Mouse (Mus musculus) embryonic facial prominence, embryonic 13.5 days (tissue): ENCODE data around the gene Gm10375. TPM values are rescaled to one million over a fixed set of nuclear protein-coding genes. Genes with fewer than 3 reads are reported as not detected.
"Not testable (repeated sequence)": the region's sequence is repeated elsewhere in the genome, so short reads cannot be mapped to it uniquely, and the experiment has no call there.

Source experiments
- ATAC-seq: fragments of 200-750 bp; cut with Nextera tagmentation; 2 replicates; pipeline ENCODE4 v1.8.0; 2017; ENCODE audit warnings: low read depth; ENCODE audit not compliant: insufficient number of reproducible peaks, insufficient read depth, low FRiP score, low TSS enrichment
- H3K27ac ChIP-seq: fragments of 300-500 bp; sonication (generic); 2 replicates; pipeline ENCODE4 v1.5.1; 2015; ENCODE audit warnings: moderate library complexity, mild to moderate bottlenecking, inconsistent platforms
- H3K27me3 ChIP-seq: fragments of 300-500 bp; sonication (generic); 2 replicates; pipeline ENCODE4 v1.6.1; 2015; ENCODE audit warnings: mild to moderate bottlenecking, inconsistent platforms
- H3K36me3 ChIP-seq: fragments of 300-500 bp; sonication (generic); 2 replicates; pipeline ENCODE4 v1.6.1; 2015; ENCODE audit warnings: mild to moderate bottlenecking, inconsistent platforms
- H3K4me1 ChIP-seq: fragments of 300-500 bp; sonication (generic); 2 replicates; pipeline ENCODE4 v1.6.1; 2015; ENCODE audit warnings: inconsistent platforms
- H3K4me2 ChIP-seq: fragments of 300-500 bp; sonication (generic); 2 replicates; pipeline ENCODE4 v1.6.1; 2015; ENCODE audit warnings: moderate library complexity, mild to moderate bottlenecking, inconsistent platforms
- H3K4me3 ChIP-seq: fragments of 300-500 bp; sonication (generic); 2 replicates; pipeline ENCODE4 v1.5.1; 2015; ENCODE audit warnings: mild to moderate bottlenecking, inconsistent platforms
- H3K9ac ChIP-seq: fragments of 300-500 bp; sonication (generic); 2 replicates; pipeline ENCODE4 v1.6.1; 2015; ENCODE audit warnings: mild to moderate bottlenecking, inconsistent platforms
- H3K9me3 ChIP-seq: fragments of 300-500 bp; sonication (generic); 2 replicates; pipeline ENCODE4 v1.6.1; 2016; ENCODE audit warnings: inconsistent platforms
- WGBS: fragments of 180-500 bp; shearing (Covaris S2); methylation state at CpG from one replicate; pipeline ENCODE4 v1.1.7; 2015; ENCODE audit warnings: mixed read lengths; 5-methylcytosine and 5-hydroxymethylcytosine counted together
- polyA plus RNA-seq: library from polyadenylated mRNA; unstranded; fragments of >200 nt; fragmentation: Nextera tagmentation; extraction: Ambion mirVana; gene quantifications from 2 replicates; pipeline ENCODE4 v1.2.1, GENCODE M21; 2015

Gene Gm10375
- not detected in 2 replicates for polyA plus RNA-seq

DNA sequence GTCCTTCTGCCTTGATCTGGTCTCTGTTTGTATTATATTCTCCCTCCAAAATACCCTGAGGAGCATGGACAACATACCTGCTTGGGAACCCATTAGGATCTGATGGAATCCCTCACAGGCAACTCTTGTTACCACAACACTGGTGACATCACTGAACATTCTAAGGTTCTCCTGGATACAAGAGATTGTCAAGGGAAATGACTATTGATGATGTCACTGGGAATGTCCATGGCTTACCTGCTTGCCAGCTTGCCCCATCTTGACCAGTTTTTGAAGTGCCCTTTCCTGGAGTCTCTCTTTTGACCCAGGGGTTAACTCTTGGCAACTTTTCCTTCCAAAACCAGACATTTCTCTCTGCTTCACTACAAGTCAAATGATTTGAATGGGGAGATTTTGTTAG lies at the start of gene Gm10375:
Gm10375 (minus strand) TSS at position 101 of the 400 bp plus-strand sequence.
- not testable (repeated sequence) for H3K4me2 ChIP-seq, H3K27me3 ChIP-seq, H3K4me1 ChIP-seq, H3K4me3 ChIP-seq, H3K36me3 ChIP-seq, H3K9me3 ChIP-seq, H3K9ac ChIP-seq, H3K27ac ChIP-seq, ATAC-seq

GRCm38 (mm10) chr14:43579046-43579445 lies 28.8 kb downstream of the Gm10375 start, which contains the start of gene Gm17654:
Gm17654 (minus strand) TSS chr14:43579146.
- not testable (repeated sequence) for H3K4me3 ChIP-seq, H3K9me3 ChIP-seq, H3K27me3 ChIP-seq, H3K4me2 ChIP-seq, H3K36me3 ChIP-seq, H3K9ac ChIP-seq, H3K4me1 ChIP-seq, ATAC-seq, H3K27ac ChIP-seq
- WGBS: 90% methylated on average over 1 of the region's 2 CpGs

DNA sequence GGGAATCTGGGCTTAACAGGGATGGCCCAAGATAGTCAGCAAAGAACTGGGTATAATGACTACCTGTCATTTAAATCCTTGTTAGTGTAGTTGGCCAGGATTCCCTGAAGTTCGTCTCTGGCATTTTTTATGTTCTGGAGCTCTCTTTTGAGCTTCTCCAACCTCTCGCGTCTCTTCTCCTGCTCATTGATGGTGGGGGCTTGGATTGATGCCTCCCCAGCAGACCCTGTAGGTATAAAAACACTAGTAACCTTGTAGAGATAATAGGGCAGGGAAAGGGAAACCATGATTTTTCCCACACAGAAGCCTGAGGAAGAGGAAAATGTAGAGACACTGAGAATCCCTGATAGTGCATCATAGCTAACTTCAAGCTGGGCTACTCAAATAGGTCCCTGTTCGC lies 29.8 kb downstream of the Gm10375 start:
- not testable (repeated sequence) for H3K4me1 ChIP-seq, H3K27me3 ChIP-seq, H3K27ac ChIP-seq, H3K9me3 ChIP-seq, ATAC-seq, H3K4me3 ChIP-seq, H3K9ac ChIP-seq, H3K36me3 ChIP-seq, H3K4me2 ChIP-seq
- 79% methylated on average over 4 of the region's 4 CpGs for WGBS

Other genes starting within 250 kb of the Gm10375 start
- gene Gm8138, start 191.7 kb downstream of the Gm10375 start, polyA plus RNA-seq: not detected in 2 replicates
- not detected in 2 replicates for gene Gm5799, start 64.4 kb downstream of the Gm10375 start, polyA plus RNA-seq
- not detected in 2 replicates for gene Gm17654, start 28.9 kb downstream of the Gm10375 start, polyA plus RNA-seq
- gene Gm8165, start 69.2 kb upstream of the Gm10375 start, polyA plus RNA-seq: not detected in 2 replicates
- 1.3 and 2.0 TPM in 2 replicates for gene Gm7324, start 89.8 kb upstream of the Gm10375 start, polyA plus RNA-seq
- gene Gm16506, start 119.5 kb upstream of the Gm10375 start, polyA plus RNA-seq: not detected in 2 replicates
- gene Gm6526, start 139.9 kb upstream of the Gm10375 start, polyA plus RNA-seq: not detected in 2 replicates
- not detected in 2 replicates for gene Gm8180, start 176.7 kb upstream of the Gm10375 start, polyA plus RNA-seq